Mouse (Mus musculus) lung, postnatal 0 days (tissue): Measurements from ENCODE around the gene Dlat.

Experiments
- CTCF ChIP-seq: IDR thresholded peaks from 2 replicates; pipeline ENCODE4 v1.5.1; 2016; ENCODE audit warnings: antibody characterized with exemption, mild to moderate bottlenecking
- EP300 ChIP-seq: IDR thresholded peaks from 2 replicates; pipeline ENCODE4 v1.6.1; 2016; ENCODE audit warnings: antibody characterized with exemption, mild to moderate bottlenecking, control low read depth

GRCm38 (mm10) chr9:50590856-50591518, 68.6 kb downstream of the Dlat start:
- TF ChIP-seq CTCF (no peak), EP300 (no peak)
